Mouse (Mus musculus) heart, embryonic 14.5 days (tissue): ENCODE measurements around the gene Atp1b1. TPM values are rescaled to one million over a fixed set of nuclear protein-coding genes. Genes with fewer than 3 reads are reported as not detected.

Experiments used
- ATAC-seq: fragments of 200-750 bp; cut with Nextera tagmentation; 2 replicates; pipeline ENCODE4 v1.8.0; 2017; ENCODE audit warnings: low read depth, moderate TSS enrichment; ENCODE audit not compliant: insufficient number of reproducible peaks, insufficient read depth, low FRiP score
- H3K27ac ChIP-seq, 2 experiments: fragments of 200-500 bp in 1 of 2; fragments of 300-500 bp in 1 of 2; sonication (generic) in 1 of 2; replicated peaks in 1 of 2; 2 replicates each; pipeline ENCODE4 v1.5.1; 2012 to 2014; ENCODE audit warnings: low read depth in 2 of 2, low read length in 2 of 2, control low read depth in 1 of 2, mild to moderate bottlenecking in 1 of 2, mixed read lengths in 1 of 2; ENCODE audit not compliant: control insufficient read depth in 1 of 2, insufficient read depth in 1 of 2
- H3K27me3 ChIP-seq: fragments of 300-500 bp; sonication (generic); 2 replicates; pipeline ENCODE4 v1.6.1; 2014; ENCODE audit warnings: mild to moderate bottlenecking, low read length, control low read depth; ENCODE audit not compliant: control insufficient read depth, insufficient read depth
- H3K36me3 ChIP-seq: fragments of 300-500 bp; sonication (generic); 2 replicates; pipeline ENCODE4 v1.6.1; 2014; ENCODE audit warnings: mild to moderate bottlenecking, control low read depth, low read length, mixed read lengths; ENCODE audit not compliant: control insufficient read depth, insufficient read depth
- H3K4me1 ChIP-seq, 2 experiments: fragments of 200-500 bp in 1 of 2; fragments of 300-500 bp in 1 of 2; sonication (generic) in 1 of 2; 2 replicates each; pipeline ENCODE4 v1.6.1; 2012 to 2014; ENCODE audit warnings: low read length in 2 of 2, control low read depth in 1 of 2, mixed read lengths in 1 of 2; ENCODE audit not compliant: control insufficient read depth in 2 of 2, insufficient read depth in 2 of 2
- H3K4me2 ChIP-seq: fragments of 300-500 bp; sonication (generic); 2 replicates; pipeline ENCODE4 v1.6.1; 2014; ENCODE audit warnings: mild to moderate bottlenecking, low read length
- H3K4me3 ChIP-seq, 2 experiments: fragments of 200-500 bp in 1 of 2; fragments of 300-500 bp in 1 of 2; sonication (generic) in 1 of 2; 2 replicates each; pipeline ENCODE4 v1.5.1; 2012 to 2014; ENCODE audit warnings: low read length in 2 of 2, mild to moderate bottlenecking in 2 of 2, control low read depth in 1 of 2, low read depth in 1 of 2, moderate library complexity in 1 of 2; ENCODE audit not compliant: control insufficient read depth in 1 of 2, insufficient read depth in 1 of 2
- H3K9ac ChIP-seq: fragments of 300-500 bp; sonication (generic); 2 replicates; pipeline ENCODE4 v1.6.1; 2014; ENCODE audit warnings: mild to moderate bottlenecking, low read length
- H3K9me3 ChIP-seq: fragments of 300-500 bp; sonication (generic); 2 replicates; pipeline ENCODE4 v1.6.1; 2016; ENCODE audit warnings: low read length, control low read depth; ENCODE audit not compliant: control insufficient read depth
- WGBS: fragments of 180-500 bp; shearing (Covaris S2); extraction: QIAGEN DNeasy Blood & Tissue Kit; methylation state at CpG from one replicate; pipeline ENCODE4 v1.1.7; 2014; 5-methylcytosine and 5-hydroxymethylcytosine counted together
- polyA plus RNA-seq: library from polyadenylated mRNA; unstranded; fragments of >200 nt; fragmentation: Nextera tagmentation; extraction: Ambion mirVana; gene quantifications from 2 replicates; pipeline ENCODE4 v1.2.1, GENCODE M21; 2014

Atp1b1 gene
- polyA plus RNA-seq, 1 experiment from 2014 or later: 303 TPM

- Histone ChIP-seq H3K4me3 (no peak overlapping the region), H3K4me1 (peaks cover 22 to 58% of the 10 kb centered on the region in 2 experiments), H3K4me2 (no peak overlapping the region), H3K9me3 (no peaks in the 10 kb centered on the region), H3K27ac (peak overlapping the region; percentile 10 to 49), H3K9ac (peak overlapping the region; percentile 42; the same call in 1 of the 2 replicates), H3K36me3 (peaks cover 94% of the 10 kb centered on the region), H3K27me3 (no peaks in the 10 kb centered on the region)
- 70% methylated on average over 8 of the region's 8 CpGs for WGBS
- no peak for ATAC-seq
Observed at GRCm38 (mm10) chr1:164449626-164450025, 8.5 kb downstream of the Atp1b1 start.

GRCm38 (mm10) chr1:164447521-164447920 is 10.6 kb downstream of the Atp1b1 start:
- Histone ChIP-seq H3K27me3 (no peaks in the 10 kb centered on the region), H3K4me2 (no peak overlapping the region), H3K9ac (no peak overlapping the region), H3K9me3 (no peaks in the 10 kb centered on the region), H3K36me3 (peaks cover 98% of the 10 kb centered on the region), H3K4me1 (peaks cover 13 to 38% of the 10 kb centered on the region in 2 experiments), H3K4me3 (no peak overlapping the region), H3K27ac (no peak overlapping the region; a peak in 1 of 4 replicates)
- WGBS: 83% methylated on average over 6 of the region's 6 CpGs
- ATAC-seq: no peak

- 88% methylated on average over 10 of the region's 10 CpGs for WGBS
- no peak for ATAC-seq
- H3K9ac ChIP-seq: no peak overlapping the region
- H3K27ac ChIP-seq: no peak overlapping the region
- H3K4me1 ChIP-seq: peaks cover 12 to 36% of the 10 kb centered on the region in 2 experiments
- no peak overlapping the region for H3K4me2 ChIP-seq
- H3K4me3 ChIP-seq: no peak overlapping the region
- no peaks in the 10 kb centered on the region for H3K27me3 ChIP-seq
- peaks cover 98% of the 10 kb centered on the region for H3K36me3 ChIP-seq
- no peaks in the 10 kb centered on the region for H3K9me3 ChIP-seq
Observed at GRCm38 (mm10) chr1:164446535-164446934, 11.6 kb downstream of the Atp1b1 start.

GRCm38 (mm10) chr1:164445620-164446162 is 12.5 kb downstream of the Atp1b1 start:
- H3K9me3 ChIP-seq: no peaks in the 10 kb centered on the region
- no peak overlapping the region for H3K9ac ChIP-seq
- peaks cover 8 to 28% of the 10 kb centered on the region in 2 experiments for H3K4me1 ChIP-seq
- H3K4me2 ChIP-seq: no peak overlapping the region
- WGBS: 80% methylated on average over 5 of the region's 5 CpGs
- peak overlapping the region in 1 of 2 experiments; percentile 2; a peak in 1 of 4 replicates for H3K27ac ChIP-seq
- H3K4me3 ChIP-seq: no peak overlapping the region
- ATAC-seq: no peak
- peaks cover 98% of the 10 kb centered on the region for H3K36me3 ChIP-seq
- no peaks in the 10 kb centered on the region for H3K27me3 ChIP-seq

- no peaks in the 10 kb centered on the region for H3K9me3 ChIP-seq
- H3K27me3 ChIP-seq: no peaks in the 10 kb centered on the region
- H3K4me2 ChIP-seq: no peak overlapping the region
- no peak overlapping the region for H3K9ac ChIP-seq
- H3K27ac ChIP-seq: peak overlapping the region in 1 of 2 experiments; percentile 16; a peak in 1 of 4 replicates
- no peak overlapping the region for H3K4me3 ChIP-seq
- ATAC-seq: no peak
- H3K36me3 ChIP-seq: peaks cover 99% of the 10 kb centered on the region
- 46% methylated on average over 18 of the region's 18 CpGs for WGBS
- peaks cover 0 to 8% of the 10 kb centered on the region in 2 experiments for H3K4me1 ChIP-seq
Observed at GRCm38 (mm10) chr1:164441408-164441974, 16.7 kb downstream of the Atp1b1 start.

GRCm38 (mm10) chr1:164440708-164441407 is 17.3 kb downstream of the Atp1b1 start:
- Histone ChIP-seq H3K4me3 (no peak overlapping the region), H3K36me3 (peaks cover 99% of the 10 kb centered on the region), H3K4me1 (peaks cover 0 to 6% of the 10 kb centered on the region in 2 experiments), H3K27ac (0 out of 4 replicates have a peak overlapping the region, but pooled peaks of 1 of the 2 experiments have one; percentile 16), H3K9me3 (no peaks in the 10 kb centered on the region), H3K4me2 (no peak overlapping the region), H3K27me3 (no peaks in the 10 kb centered on the region), H3K9ac (no peak overlapping the region)
- 58% methylated on average over 11 of the region's 11 CpGs for WGBS
- no peak for ATAC-seq

GRCm38 (mm10) chr1:164440230-164440629 is 17.9 kb downstream of the Atp1b1 start:
- H3K9me3 ChIP-seq: no peaks in the 10 kb centered on the region
- H3K27me3 ChIP-seq: no peaks in the 10 kb centered on the region
- H3K36me3 ChIP-seq: peaks cover 99% of the 10 kb centered on the region
- WGBS: 76% methylated on average over 6 of the region's 6 CpGs
- H3K4me3 ChIP-seq: no peak overlapping the region
- H3K4me2 ChIP-seq: no peak overlapping the region
- H3K27ac ChIP-seq: no peak overlapping the region
- no peak for ATAC-seq
- peaks cover 3 to 10% of the 10 kb centered on the region in 2 experiments for H3K4me1 ChIP-seq
- no peak overlapping the region for H3K9ac ChIP-seq
